Mouse (Mus musculus) brown adipose tissue, adult 24 weeks (tissue): ENCODE data around the gene Eaf1. TPM values are rescaled to one million over a fixed set of nuclear protein-coding genes. Genes with fewer than 3 reads are reported as not detected.
"Not testable (repeated sequence)": the region's sequence is repeated elsewhere in the genome, so short reads cannot be mapped to it uniquely, and the experiment has no call there.

Source experiments
- H3K27ac ChIP-seq: fragments of 200-500 bp; replicated peaks from 2 replicates; pipeline ENCODE4 v1.5.1; 2012; ENCODE audit warnings: low read depth, mild to moderate bottlenecking, low read length
- H3K4me1 ChIP-seq: fragments of 200-500 bp; 2 replicates; pipeline ENCODE4 v1.6.1; 2012; ENCODE audit warnings: low read length, mixed read lengths; ENCODE audit not compliant: control insufficient read depth, insufficient read depth, insufficient read length
- H3K4me3 ChIP-seq: fragments of 200-500 bp; 2 replicates; pipeline ENCODE4 v1.5.1; 2012; ENCODE audit warnings: low read depth, mild to moderate bottlenecking, low read length, moderate library complexity; ENCODE audit not compliant: insufficient read depth
- polyA plus RNA-seq: library from polyadenylated mRNA; stranded (reverse); fragments of >200 nt; gene quantifications from 2 replicates; pipeline ENCODE4 v1.2.4, GENCODE M21; 2012; ENCODE audit not compliant: missing spikeins, insufficient read depth, insufficient read length

Eaf1 gene
- polyA plus RNA-seq, result 8.2 and 8.6 TPM in 2 replicates

GRCm38 (mm10) chr14:31494349-31494974 is at the start of gene Eaf1:
TSS of gene Eaf1 (plus strand) at chr14:31494399.
- Histone ChIP-seq H3K27ac (peak within 1 kb of the TSS; percentile 73), H3K4me1 (peaks cover 9% of the 10 kb centered on the region), H3K4me3 (peak within 1 kb of the TSS; percentile 94)

- H3K4me1 ChIP-seq, result peaks cover 4% of the 10 kb centered on the region; the same call in 1 of the 2 replicates
- H3K4me3 ChIP-seq, result no peak overlapping the region
- H3K27ac ChIP-seq, result peak overlapping the region; percentile 77
These were observed 45.2 kb upstream of the Eaf1 start for GRCm38 (mm10) chr14:31448994-31449393.

GRCm38 (mm10) chr14:31453946-31454345 is 40.3 kb upstream of the Eaf1 start:
- H3K4me1 ChIP-seq, result peaks cover 17% of the 10 kb centered on the region
- not testable (repeated sequence) for H3K4me3 ChIP-seq, H3K27ac ChIP-seq

DNA sequence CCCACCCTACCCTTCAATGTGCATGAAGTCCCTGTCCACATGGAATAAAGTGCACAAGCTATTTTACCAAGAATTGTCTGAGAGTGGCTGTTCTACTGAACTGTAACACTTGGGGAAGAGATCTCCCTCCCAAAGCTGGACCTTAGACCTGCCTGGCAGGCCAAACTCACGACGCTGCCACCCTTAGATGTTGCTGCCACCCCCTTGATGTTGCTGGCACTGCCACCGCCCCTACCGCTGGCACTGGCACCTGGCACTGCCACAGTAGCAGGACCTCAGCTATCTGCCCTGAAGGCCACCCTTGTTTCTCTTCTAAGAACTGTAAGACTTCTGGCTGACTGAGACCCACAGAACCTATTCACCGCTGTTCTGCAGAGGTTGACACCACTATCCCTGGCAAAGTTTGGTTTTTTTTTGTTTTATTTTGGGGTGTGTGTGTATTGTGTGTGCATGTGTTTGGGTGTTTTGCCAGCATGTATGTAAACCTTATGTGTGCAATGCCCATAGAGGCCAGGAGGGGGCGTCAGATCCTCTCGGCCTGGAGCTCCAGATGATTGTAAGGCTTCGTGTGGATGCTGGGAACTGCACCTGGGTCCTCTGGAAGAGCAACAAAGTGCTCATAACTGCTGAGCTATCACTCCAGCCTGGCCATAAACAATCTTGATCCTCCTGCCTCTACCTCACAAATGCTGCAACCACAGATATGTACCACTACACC is 39.2 kb upstream of the Eaf1 start:
- Histone ChIP-seq H3K27ac (no peak overlapping the region), H3K4me3 (no peak overlapping the region), H3K4me1 (peaks cover 16% of the 10 kb centered on the region)

- no peak overlapping the region for H3K4me3 ChIP-seq
These were observed 38.0 kb upstream of the Eaf1 start for GRCm38 (mm10) chr14:31456064-31456721.

DNA sequence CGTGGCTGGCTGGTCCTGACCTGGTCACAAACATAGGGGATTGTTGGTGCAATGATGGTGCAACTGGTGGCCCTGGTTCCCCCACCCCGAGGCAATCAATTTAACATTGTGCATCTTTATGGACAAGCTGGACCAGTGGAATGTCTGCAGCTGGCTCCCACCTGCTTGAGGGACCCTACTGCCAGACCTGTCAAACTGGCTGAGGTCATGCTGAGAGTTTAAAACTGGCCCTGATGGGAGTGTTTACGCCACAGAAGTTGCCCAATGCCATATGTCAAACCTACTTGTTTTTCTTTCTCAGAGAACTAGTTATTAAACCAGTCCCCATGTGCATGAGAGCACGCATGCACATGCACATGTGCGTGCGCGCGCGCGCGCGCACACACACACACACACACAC is 36.2 kb upstream of the Eaf1 start:
- H3K4me3 ChIP-seq, result no peak overlapping the region
- peak overlapping the region; percentile 60 for H3K27ac ChIP-seq

More at GRCm38 (mm10) chr14:31456064-31456721, 38.0 kb upstream of the Eaf1 start:
- H3K27ac ChIP-seq, result no peak overlapping the region
- H3K4me1 ChIP-seq, result peaks cover 16% of the 10 kb centered on the region

GRCm38 (mm10) chr14:31462226-31462625 is 32.0 kb upstream of the Eaf1 start:
- not testable (repeated sequence) for H3K27ac ChIP-seq, H3K4me3 ChIP-seq
- peaks cover 13% of the 10 kb centered on the region for H3K4me1 ChIP-seq

More for the DNA sequence above, 36.2 kb upstream of the Eaf1 start:
- H3K4me1 ChIP-seq, result peaks cover 16% of the 10 kb centered on the region

DNA sequence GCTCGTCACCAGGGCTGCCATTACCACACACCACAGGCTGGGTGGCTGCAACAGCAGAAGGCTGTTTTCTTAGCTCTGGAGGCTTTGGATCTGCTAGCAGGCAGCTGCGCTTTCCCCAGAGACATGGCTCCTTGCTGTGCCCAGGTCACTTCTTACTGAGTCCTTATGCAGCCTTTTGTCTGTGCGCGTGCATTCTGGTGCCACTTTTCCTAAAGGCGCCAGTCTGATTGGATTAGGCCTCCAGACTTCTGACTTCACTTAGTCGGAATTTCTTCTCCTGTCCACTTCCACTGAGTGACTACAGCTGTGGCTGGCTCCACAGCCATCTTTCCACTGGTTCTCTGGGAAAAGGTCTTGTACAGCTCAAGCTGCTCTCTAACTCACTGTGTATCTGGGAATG is 31.3 kb upstream of the Eaf1 start:
- Histone ChIP-seq H3K4me1 (peaks cover 10% of the 10 kb centered on the region), H3K27ac (0 out of 2 replicates have a peak overlapping the region, but pooled peaks have one; percentile 6)

DNA sequence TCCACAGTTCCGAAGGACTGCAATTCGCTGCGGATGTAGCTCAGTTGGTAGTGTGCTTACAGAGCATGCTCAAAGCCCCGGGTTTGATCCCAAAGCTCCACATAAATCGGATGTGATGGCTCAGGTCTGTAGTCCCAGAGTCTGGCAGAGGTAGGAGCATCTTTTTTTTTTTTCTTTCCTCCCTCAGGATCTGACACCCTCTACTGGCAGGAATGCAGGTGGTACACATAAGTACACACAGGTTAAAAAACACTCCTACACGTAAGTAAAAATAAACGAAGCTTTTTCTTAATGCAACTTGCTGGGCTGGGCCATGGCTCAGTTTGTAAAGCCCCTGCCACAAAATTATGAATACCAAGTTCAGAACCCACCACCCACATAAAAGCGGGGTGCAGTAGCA is 30.0 kb upstream of the Eaf1 start:
- Histone ChIP-seq H3K27ac (no peak overlapping the region), H3K4me3 (no peak overlapping the region), H3K4me1 (no peaks in the 10 kb centered on the region)

More for the DNA sequence above, 31.3 kb upstream of the Eaf1 start:
- no peak overlapping the region for H3K4me3 ChIP-seq

- Histone ChIP-seq H3K4me1 (no peaks in the 10 kb centered on the region), H3K4me3 (no peak overlapping the region)
These were observed 24.5 kb upstream of the Eaf1 start for GRCm38 (mm10) chr14:31469711-31470110.

GRCm38 (mm10) chr14:31472451-31473061 is 21.6 kb upstream of the Eaf1 start:
- Histone ChIP-seq H3K27ac (no peak overlapping the region), H3K4me3 (no peak overlapping the region), H3K4me1 (no peaks in the 10 kb centered on the region)

More at GRCm38 (mm10) chr14:31469711-31470110, 24.5 kb upstream of the Eaf1 start:
- no peak overlapping the region for H3K27ac ChIP-seq

GRCm38 (mm10) chr14:31473297-31473696 is 20.9 kb upstream of the Eaf1 start:
- H3K27ac ChIP-seq, result no peak overlapping the region
- H3K4me3 ChIP-seq, result no peak overlapping the region
- H3K4me1 ChIP-seq, result no peaks in the 10 kb centered on the region

- Histone ChIP-seq H3K27ac (no peak overlapping the region), H3K4me1 (no peaks in the 10 kb centered on the region), H3K4me3 (no peak overlapping the region)
These were observed 11.8 kb upstream of the Eaf1 start for GRCm38 (mm10) chr14:31482417-31482816.

- Histone ChIP-seq H3K4me3 (no peak overlapping the region), H3K4me1 (no peaks in the 10 kb centered on the region), H3K27ac (no peak overlapping the region)
These were observed 7.7 kb upstream of the Eaf1 start for GRCm38 (mm10) chr14:31486465-31486864.

- no peak overlapping the region for H3K27ac ChIP-seq
- no peak overlapping the region for H3K4me3 ChIP-seq
- no peaks in the 10 kb centered on the region for H3K4me1 ChIP-seq
These were observed 6.1 kb upstream of the Eaf1 start for GRCm38 (mm10) chr14:31488055-31488454.
